Mouse (Mus musculus) lung, adult 18-20 months (tissue): ENCODE results near the gene Pacsin3.

ENCODE experiments used
- DNase-seq, 2 experiments: peaks; one replicate each; pipeline ENCODE4 v3.0.0; 2022; ENCODE audit warnings: mixed read lengths in 2 of 2

Pacsin3 gene

DNA sequence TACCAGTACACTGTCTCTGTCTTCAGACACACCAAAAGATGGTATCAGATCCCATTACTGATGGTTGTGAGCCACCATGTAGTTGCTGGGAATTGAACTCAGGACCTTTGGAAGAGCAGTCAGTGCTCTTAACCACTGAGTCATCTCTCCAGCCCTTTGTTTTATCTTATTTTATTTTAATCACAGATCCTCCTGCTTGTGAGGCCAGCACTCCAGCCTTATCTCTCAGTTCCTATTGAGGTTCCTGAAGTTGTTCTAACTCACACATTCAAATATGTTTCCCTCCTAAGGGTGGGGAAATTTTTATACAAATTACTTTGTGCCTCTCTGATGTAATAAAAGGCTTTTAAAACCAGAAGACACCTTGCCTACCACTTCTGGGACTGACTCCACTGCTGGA is 50.8 kb downstream of the Pacsin3 start:
- no peak for DNase-seq

GRCm38 (mm10) chr2:91308680-91309079 is 52.9 kb downstream of the Pacsin3 start:
- no peak for DNase-seq

GRCm38 (mm10) chr2:91309546-91309945 is 53.8 kb downstream of the Pacsin3 start:
- DNase-seq = no peak

- peak; percentile 30 to 62 for DNase-seq
Measured at GRCm38 (mm10) chr2:91312578-91313311, 57.0 kb downstream of the Pacsin3 start.

- DNase-seq = no peak
Measured at GRCm38 (mm10) chr2:91314184-91314583, 58.4 kb downstream of the Pacsin3 start.
